Mouse (Mus musculus) frontal cortex, adult 2 months (tissue): Measurements from ENCODE around the gene Mag. TPM values are rescaled to one million over a fixed set of nuclear protein-coding genes. Genes with fewer than 3 reads are reported as not detected.

Experiments
- DNase-seq, 2 experiments: peaks; one replicate each; pipeline ENCODE4 v3.0.0; 2022; ENCODE audit warnings: low spot score in 1 of 2; ENCODE audit errors: extremely low spot score in 1 of 2
- polyA plus RNA-seq: library from polyadenylated mRNA; depleted of rRNA; stranded (reverse); fragments of >200 nt; gene quantifications from 2 replicates; pipeline ENCODE4 v1.2.3, GENCODE M21; 2012; rRNA removed

Gene Mag
- polyA plus RNA-seq, 1 experiment: 208 TPM

GRCm38 (mm10) chr7:30881367-30881766 is 33.3 kb downstream of the Mag start:
- DNase-seq: no peak

DNA sequence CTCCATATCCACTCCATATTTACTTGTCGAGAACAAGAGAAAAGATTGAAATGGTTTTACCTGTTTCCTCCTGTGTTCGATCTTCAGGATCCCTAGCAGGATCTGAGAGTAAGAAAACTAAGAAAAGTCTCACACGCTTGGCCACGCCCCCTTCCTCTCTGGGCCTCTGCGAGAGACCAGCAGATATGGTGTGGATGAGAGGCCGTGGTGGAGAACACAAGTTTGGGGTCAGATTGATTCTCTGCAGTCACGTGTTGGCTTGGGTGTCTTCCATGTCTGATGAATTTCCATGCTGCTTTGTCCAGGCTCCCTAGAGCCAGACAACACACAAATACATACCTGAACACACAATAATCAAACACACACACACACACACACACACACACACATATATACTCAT is 34.5 kb downstream of the Mag start, which contains the start of gene Cd22:
Cd22 (minus strand) TSS at position 167 of the 400 bp plus-strand sequence.
- no peak for DNase-seq

DNA sequence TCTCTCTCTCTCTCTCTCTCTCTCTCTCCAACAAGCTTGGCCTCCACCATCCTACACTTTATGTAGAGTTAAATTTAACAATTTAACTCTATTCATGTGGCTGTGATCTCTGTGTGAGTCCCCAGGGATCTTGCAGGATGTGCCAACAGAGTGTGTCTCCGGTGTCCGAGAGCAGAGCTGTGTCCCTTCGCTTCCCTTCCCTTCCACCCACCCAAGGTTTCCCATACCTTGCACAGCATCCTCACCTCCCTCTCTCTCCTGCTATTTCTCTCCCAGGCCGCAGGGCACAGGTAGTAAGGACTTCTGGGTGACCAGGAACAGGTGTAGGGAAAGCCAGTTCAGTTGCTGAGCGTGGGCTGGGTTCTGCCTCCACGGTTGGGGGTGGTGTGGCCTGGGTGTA is 35.7 kb downstream of the Mag start:
- no peak for DNase-seq

- DNase-seq: peak; percentile 24 to 83
Observed at GRCm38 (mm10) chr7:30873083-30873482, 41.6 kb downstream of the Mag start.

GRCm38 (mm10) chr7:30863386-30863785 is 51.3 kb downstream of the Mag start:
- DNase-seq: no peak

DNA sequence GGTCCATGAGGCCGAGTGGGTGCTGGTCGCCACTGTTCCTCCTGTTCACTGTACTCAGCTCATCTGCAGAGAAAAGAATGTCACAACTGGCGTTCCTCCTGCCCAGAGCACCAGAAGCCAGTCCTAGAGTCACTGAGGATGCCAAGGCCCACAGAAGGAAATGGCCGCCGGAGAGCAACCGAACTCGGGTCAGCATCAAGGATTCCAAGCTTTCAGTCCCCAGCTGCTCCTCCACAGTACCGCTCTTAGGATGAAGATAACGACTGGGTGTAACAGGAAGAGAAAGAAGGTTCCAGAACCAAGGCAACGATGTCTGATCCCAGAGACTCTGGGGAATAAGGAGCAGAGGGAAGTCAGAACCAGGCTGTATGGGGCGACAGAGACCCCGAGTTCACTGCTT is 53.2 kb downstream of the Mag start, which contains the start of gene Ffar1:
Ffar1 (minus strand) TSS at position 101 of the 400 bp plus-strand sequence.
- DNase-seq: no peak

- DNase-seq: peak in 1 of 2 experiments; percentile 80
Observed at GRCm38 (mm10) chr7:30859635-30860402, 54.9 kb downstream of the Mag start.

GRCm38 (mm10) chr7:30859290-30859634 is 55.4 kb downstream of the Mag start:
- DNase-seq: peak; percentile 43 to 88

GRCm38 (mm10) chr7:30857746-30858145 is 56.9 kb downstream of the Mag start:
- DNase-seq: no peak

DNA sequence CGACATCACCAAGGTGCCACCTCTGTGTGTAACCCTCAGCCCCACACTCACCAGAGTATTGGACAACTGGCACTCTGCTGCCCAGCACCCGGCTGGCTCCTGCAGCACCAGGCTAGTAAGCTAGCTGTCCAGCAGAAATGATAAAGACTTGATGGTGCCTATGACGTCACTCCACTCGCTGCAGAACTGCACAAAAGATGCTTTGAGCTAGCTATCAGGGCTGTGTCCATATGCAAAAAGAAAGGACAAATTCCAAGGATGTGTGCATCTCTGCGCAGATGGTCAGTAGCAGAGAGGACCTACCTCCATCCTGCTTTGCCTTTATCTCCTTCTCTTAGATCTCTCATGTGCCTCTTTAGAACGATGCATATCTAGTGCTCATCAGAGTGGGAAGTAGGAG is 58.6 kb downstream of the Mag start, which contains the start of gene Ffar3:
Ffar3 (minus strand) TSS at position 101 of the 400 bp plus-strand sequence.
- no peak for DNase-seq

GRCm38 (mm10) chr7:30851421-30851820 is 63.3 kb downstream of the Mag start:
- DNase-seq: no peak

Other genes with a start within 250 kb of the Mag start
- 11.8 and 13.0 TPM in 2 replicates for gene Haus5, start 249.9 kb downstream of the Mag start, polyA plus RNA-seq
- not detected in 2 replicates for gene Pmis2, start 243.3 kb downstream of the Mag start, polyA plus RNA-seq
- not detected in 2 replicates for gene 2200002J24Rik, start 215.9 kb downstream of the Mag start, polyA plus RNA-seq
- gene Atp4a, start 202.7 kb downstream of the Mag start, polyA plus RNA-seq: 0.65 and 0.82 TPM in 2 replicates
- 167 and 185 TPM in 2 replicates for gene Tmem147, start 185.3 kb downstream of the Mag start, polyA plus RNA-seq
- not detected in 2 replicates for gene Gapdhs, start 171.2 kb downstream of the Mag start, polyA plus RNA-seq
- 14.6 and 15.1 TPM in 2 replicates for gene Sbsn, start 163.4 kb downstream of the Mag start, polyA plus RNA-seq
- 4.5 and 8.2 TPM in 2 replicates for gene Dmkn, start 151.1 kb downstream of the Mag start, polyA plus RNA-seq
- not detected in 2 replicates for gene Krtdap, start 127.0 kb downstream of the Mag start, polyA plus RNA-seq
- 0.13 and 0.14 TPM in 2 replicates for gene Ffar2, start 91.1 kb downstream of the Mag start, polyA plus RNA-seq
- not detected in 2 replicates for gene Ffar3, start 58.7 kb downstream of the Mag start, polyA plus RNA-seq
- gene Ffar1, start 53.3 kb downstream of the Mag start, polyA plus RNA-seq: not detected in 2 replicates
- gene Cd22, start 34.5 kb downstream of the Mag start, polyA plus RNA-seq: 0.66 and 0.78 TPM in 2 replicates
- not detected in 2 replicates for gene Hamp2, start 9.8 kb upstream of the Mag start, polyA plus RNA-seq
- not detected in 2 replicates for gene Hamp, start 29.2 kb upstream of the Mag start, polyA plus RNA-seq
- 194 and 251 TPM in 2 replicates for gene Usf2, start 41.9 kb upstream of the Mag start, polyA plus RNA-seq
- 10.3 and 12.7 TPM in 2 replicates for gene Lsr, start 58.6 kb upstream of the Mag start, polyA plus RNA-seq
- gene Fam187b, start 58.9 kb upstream of the Mag start, polyA plus RNA-seq: 0.21 and 0.26 TPM in 2 replicates
- 37.6 and 40.5 TPM in 2 replicates for gene Fxyd5, start 127.6 kb upstream of the Mag start, polyA plus RNA-seq
- 188 and 275 TPM in 2 replicates for gene Fxyd7, start 136.6 kb upstream of the Mag start, polyA plus RNA-seq
- gene Fxyd1, start 142.3 kb upstream of the Mag start, polyA plus RNA-seq: 127 and 169 TPM in 2 replicates
- gene Lgi4, start 144.5 kb upstream of the Mag start, polyA plus RNA-seq: 28.1 and 31.7 TPM in 2 replicates
- gene Fxyd3, start 161.8 kb upstream of the Mag start, polyA plus RNA-seq: 1.8 and 2.6 TPM in 2 replicates
- gene Hpn, start 200.4 kb upstream of the Mag start, polyA plus RNA-seq: 3.3 and 4.0 TPM in 2 replicates
- gene Scn1b, start 212.1 kb upstream of the Mag start, polyA plus RNA-seq: 627 and 752 TPM in 2 replicates
- 174 and 186 TPM in 2 replicates for gene Gramd1a, start 241.0 kb upstream of the Mag start, polyA plus RNA-seq